Mouse (Mus musculus) layer of hippocampus, postnatal 25 days (tissue): ENCODE results near the gene Kif13a. TPM values are rescaled to one million over a fixed set of nuclear protein-coding genes. Genes with fewer than 3 reads are reported as not detected.
A peak's percentile ranks its signal among the peaks of the same experiment; 100 is the strongest.

ENCODE experiments used
- DNase-seq, 2 experiments: peaks; one replicate each; pipeline ENCODE4 v3.0.0; 2022; ENCODE audit warnings: mixed read lengths in 2 of 2, low spot score in 1 of 2; ENCODE audit errors: extremely low spot score in 1 of 2
- total RNA-seq, 2 experiments: library from RNA; stranded (reverse); gene quantifications; 2 replicates each; pipeline ENCODE4 v1.2.3; 2021

The Kif13a gene
- total RNA-seq, 2 experiments from 2014 or later: 17.5 to 21.9 TPM

- DNase-seq: no peak
These were observed 85.0 kb downstream of the Kif13a start for GRCm38 (mm10) chr13:46844561-46845235.

- no peak for DNase-seq
These were observed 86.0 kb downstream of the Kif13a start for GRCm38 (mm10) chr13:46843646-46844045.

- no peak for DNase-seq
These were observed 87.5 kb downstream of the Kif13a start for GRCm38 (mm10) chr13:46842185-46842584.

GRCm38 (mm10) chr13:46841668-46842067 is 88.0 kb downstream of the Kif13a start:
- no peak for DNase-seq

GRCm38 (mm10) chr13:46840676-46841075 is 89.0 kb downstream of the Kif13a start:
- no peak for DNase-seq

- DNase-seq: no peak
These were observed 90.4 kb downstream of the Kif13a start for GRCm38 (mm10) chr13:46839236-46839635.

GRCm38 (mm10) chr13:46838551-46838950 is 91.1 kb downstream of the Kif13a start:
- peak in 1 of 2 experiments; percentile 52 for DNase-seq

GRCm38 (mm10) chr13:46835351-46835750 is 94.3 kb downstream of the Kif13a start:
- no peak for DNase-seq

- no peak for DNase-seq
These were observed 94.9 kb downstream of the Kif13a start for GRCm38 (mm10) chr13:46834805-46835204.

- no peak for DNase-seq
These were observed 96.1 kb downstream of the Kif13a start for GRCm38 (mm10) chr13:46833586-46833985.

- DNase-seq: no peak
These were observed 96.7 kb downstream of the Kif13a start for GRCm38 (mm10) chr13:46832956-46833355.

GRCm38 (mm10) chr13:46823271-46823670 is 106.4 kb downstream of the Kif13a start:
- DNase-seq: no peak

GRCm38 (mm10) chr13:46822200-46822599 is 107.5 kb downstream of the Kif13a start:
- DNase-seq: no peak

GRCm38 (mm10) chr13:46819729-46820223 is 109.9 kb downstream of the Kif13a start:
- DNase-seq: no peak

GRCm38 (mm10) chr13:46819202-46819728 is 110.4 kb downstream of the Kif13a start:
- no peak for DNase-seq

GRCm38 (mm10) chr13:46818374-46818773 is 111.3 kb downstream of the Kif13a start:
- no peak for DNase-seq

GRCm38 (mm10) chr13:46812648-46813184 is 117.0 kb downstream of the Kif13a start:
- no peak for DNase-seq

GRCm38 (mm10) chr13:46811696-46812095 is 118.0 kb downstream of the Kif13a start:
- DNase-seq: no peak

GRCm38 (mm10) chr13:46810613-46811012 is 119.1 kb downstream of the Kif13a start:
- no peak for DNase-seq

- peak in 1 of 2 experiments; percentile 21 for DNase-seq
These were observed 119.6 kb downstream of the Kif13a start for GRCm38 (mm10) chr13:46810098-46810497.

GRCm38 (mm10) chr13:46807901-46808300 is 121.8 kb downstream of the Kif13a start:
- no peak for DNase-seq

- no peak for DNase-seq
These were observed 128.5 kb downstream of the Kif13a start for GRCm38 (mm10) chr13:46801196-46801595.
